Mouse (Mus musculus): ENCODE results near the gene Ablim1.

- no peak for TF ChIP-seq CTCF (IDR thresholded peaks at IDR 0.05; ENCODE audit: borderline replicate concordance, insufficient read depth, low read depth, low read length)
- no peak for TF ChIP-seq POLR2A (IDR thresholded peaks at IDR 0.05; ENCODE audit: borderline replicate concordance, insufficient read depth, low read length)
Observed at GRCm38 (mm10) chr19:57138469-57138868, 176.2 kb downstream of the Ablim1 start.

All from cerebellum, adult 2 months (tissue).